Mouse (Mus musculus) E14TG2a.4 (cell line): Measurements from ENCODE around the gene Sh3bp5l.

Experiments used
- H3K27me3 ChIP-seq: 2 replicates; pipeline ENCODE4 v1.6.1; 2014; ENCODE audit warnings: low read length, control low read depth; ENCODE audit not compliant: insufficient read depth
- H3K36me3 ChIP-seq: 2 replicates; pipeline ENCODE4 v1.6.1; 2014; ENCODE audit warnings: low read length, control low read depth; ENCODE audit not compliant: insufficient read depth
- H3K4me1 ChIP-seq: replicated peaks from 2 replicates; pipeline ENCODE4 v1.6.1; 2014; ENCODE audit warnings: low read depth, low read length, control low read depth
- H3K4me3 ChIP-seq: replicated peaks from 2 replicates; pipeline ENCODE4 v1.5.1; 2014; ENCODE audit warnings: mild to moderate bottlenecking, low read length
- H3K9me3 ChIP-seq: 2 replicates; pipeline ENCODE4 v1.6.1; 2014; ENCODE audit warnings: low read length, control low read depth
- CTCF ChIP-seq: conservative IDR thresholded peaks from 2 replicates; pipeline ENCODE4 v1.5.1; 2014; ENCODE audit warnings: low read length
- NANOG ChIP-seq: IDR thresholded peaks from 2 replicates; pipeline ENCODE4 v1.6.1; 2014; ENCODE audit warnings: borderline replicate concordance, low read length, mixed read lengths
- POU5F1 ChIP-seq: IDR thresholded peaks from 2 replicates; pipeline ENCODE4 v1.6.1; 2014; ENCODE audit warnings: low read length, borderline replicate concordance

Sh3bp5l gene

GRCm38 (mm10) chr11:58330276-58331148, at the start of gene Sh3bp5l, which contains the start of gene Zfp672:
TSS of gene Sh3bp5l (plus strand) at chr11:58330724.
TSS of gene Zfp672 (minus strand) at chr11:58330339.
- peaks cover 58% of the 10 kb centered on the region for H3K36me3 ChIP-seq
- H3K4me3 ChIP-seq: peak within 1 kb of the TSS; percentile 96
- H3K9me3 ChIP-seq: no peaks in the 10 kb centered on the region
- TF ChIP-seq CTCF (no peak), POU5F1 (no peak), NANOG (no peak)
- H3K4me1 ChIP-seq: peaks cover 48% of the 10 kb centered on the region
- no peaks in the 10 kb centered on the region for H3K27me3 ChIP-seq

GRCm38 (mm10) chr11:58281970-58282496, 48.5 kb upstream of the Sh3bp5l start:
- no peaks in the 10 kb centered on the region for H3K27me3 ChIP-seq
- no peak for TF ChIP-seq POU5F1
- no peak for TF ChIP-seq CTCF
- TF ChIP-seq NANOG: no peak
- H3K4me1 ChIP-seq: no peaks in the 10 kb centered on the region
- H3K36me3 ChIP-seq: no peaks in the 10 kb centered on the region
- H3K9me3 ChIP-seq: no peaks in the 10 kb centered on the region
- no peak overlapping the region for H3K4me3 ChIP-seq

- no peaks in the 10 kb centered on the region for H3K36me3 ChIP-seq
- no peak overlapping the region for H3K4me3 ChIP-seq
- H3K27me3 ChIP-seq: no peaks in the 10 kb centered on the region
- H3K9me3 ChIP-seq: no peaks in the 10 kb centered on the region
- TF ChIP-seq CTCF (no peak), POU5F1 (no peak), NANOG (no peak)
- no peaks in the 10 kb centered on the region for H3K4me1 ChIP-seq
Measured at GRCm38 (mm10) chr11:58282518-58282917, 48.0 kb upstream of the Sh3bp5l start.

- H3K4me3 ChIP-seq: no peak overlapping the region
- no peaks in the 10 kb centered on the region for H3K36me3 ChIP-seq
- 0 out of 2 replicates have a peak, but pooled peaks cover 5% of the 10 kb centered on the region for H3K27me3 ChIP-seq
- H3K4me1 ChIP-seq: no peaks in the 10 kb centered on the region
- H3K9me3 ChIP-seq: peaks cover 13% of the 10 kb centered on the region
- TF ChIP-seq NANOG: no peak
- no peak for TF ChIP-seq CTCF
Measured at GRCm38 (mm10) chr11:58289992-58290682, 40.4 kb upstream of the Sh3bp5l start.

DNA sequence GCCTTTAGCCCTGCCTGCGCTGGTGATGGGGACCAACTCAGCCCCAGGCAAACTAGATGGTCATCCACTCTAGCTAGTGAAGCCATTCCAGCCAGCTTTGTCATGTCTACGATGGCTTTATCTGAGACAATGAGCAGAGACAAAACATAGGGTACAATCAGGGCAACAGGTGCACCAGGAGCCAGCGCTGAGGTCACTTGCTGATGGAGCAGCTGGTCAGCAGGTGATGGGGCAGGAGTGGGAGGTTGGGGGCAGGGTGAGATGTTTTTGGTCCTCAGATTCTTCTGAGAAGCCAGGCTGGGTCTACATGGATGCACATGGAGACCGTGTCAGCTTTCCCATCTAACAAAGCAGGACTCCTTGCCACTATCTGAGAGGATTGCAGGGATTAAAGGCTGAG, 39.7 kb upstream of the Sh3bp5l start:
- H3K27me3 ChIP-seq: 0 out of 2 replicates have a peak, but pooled peaks cover 5% of the 10 kb centered on the region
- no peaks in the 10 kb centered on the region for H3K4me1 ChIP-seq
- H3K36me3 ChIP-seq: no peaks in the 10 kb centered on the region
- no peak for TF ChIP-seq NANOG
- TF ChIP-seq CTCF: no peak
- no peak for TF ChIP-seq POU5F1
- peaks cover 13% of the 10 kb centered on the region for H3K9me3 ChIP-seq
- no peak overlapping the region for H3K4me3 ChIP-seq

- no peak for TF ChIP-seq CTCF
- no peak for TF ChIP-seq NANOG
- TF ChIP-seq POU5F1: no peak
Measured at GRCm38 (mm10) chr11:58292791-58293190, 37.7 kb upstream of the Sh3bp5l start.

GRCm38 (mm10) chr11:58297396-58297795, 33.1 kb upstream of the Sh3bp5l start:
- TF ChIP-seq POU5F1 (no peak), NANOG (no peak), CTCF (no peak)
- no peaks in the 10 kb centered on the region for H3K36me3 ChIP-seq
- H3K4me3 ChIP-seq: no peak overlapping the region
- peaks cover 12% of the 10 kb centered on the region for H3K4me1 ChIP-seq
- H3K27me3 ChIP-seq: no peaks in the 10 kb centered on the region
- no peaks in the 10 kb centered on the region for H3K9me3 ChIP-seq

More at GRCm38 (mm10) chr11:58292791-58293190, 37.7 kb upstream of the Sh3bp5l start:
- peaks cover 13% of the 10 kb centered on the region for H3K9me3 ChIP-seq
- no peak overlapping the region for H3K4me3 ChIP-seq
- 0 out of 2 replicates have a peak, but pooled peaks cover 4% of the 10 kb centered on the region for H3K27me3 ChIP-seq
- H3K36me3 ChIP-seq: no peaks in the 10 kb centered on the region
- no peaks in the 10 kb centered on the region for H3K4me1 ChIP-seq

DNA sequence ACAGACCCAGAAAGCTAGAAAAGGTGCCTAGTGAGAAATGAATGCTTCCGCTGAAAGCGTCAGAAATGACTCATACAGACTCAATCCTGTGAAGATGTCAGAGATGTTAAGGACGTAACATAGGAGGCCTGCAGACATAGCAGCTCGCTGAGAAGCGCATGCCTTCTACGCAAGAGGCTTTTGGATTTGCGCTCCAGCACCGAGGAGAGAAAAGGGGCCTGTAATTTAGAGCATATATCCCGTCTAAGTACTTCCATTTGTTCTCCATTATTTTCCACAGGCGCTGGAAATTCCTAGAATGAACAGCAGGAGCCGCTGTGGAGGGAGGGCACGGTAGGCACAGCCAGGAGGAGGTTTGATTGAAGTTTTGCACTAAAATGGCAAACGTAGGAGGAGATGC, 29.5 kb upstream of the Sh3bp5l start:
- peak; percentile 53 for TF ChIP-seq CTCF
- no peak for TF ChIP-seq POU5F1
- no peak for TF ChIP-seq NANOG
- Histone ChIP-seq H3K9me3 (no peaks in the 10 kb centered on the region), H3K4me1 (peaks cover 15% of the 10 kb centered on the region), H3K36me3 (no peaks in the 10 kb centered on the region), H3K4me3 (peak overlapping the region; percentile 83), H3K27me3 (no peaks in the 10 kb centered on the region)
